Mouse (Mus musculus): ENCODE results near the gene Syp.

DNA sequence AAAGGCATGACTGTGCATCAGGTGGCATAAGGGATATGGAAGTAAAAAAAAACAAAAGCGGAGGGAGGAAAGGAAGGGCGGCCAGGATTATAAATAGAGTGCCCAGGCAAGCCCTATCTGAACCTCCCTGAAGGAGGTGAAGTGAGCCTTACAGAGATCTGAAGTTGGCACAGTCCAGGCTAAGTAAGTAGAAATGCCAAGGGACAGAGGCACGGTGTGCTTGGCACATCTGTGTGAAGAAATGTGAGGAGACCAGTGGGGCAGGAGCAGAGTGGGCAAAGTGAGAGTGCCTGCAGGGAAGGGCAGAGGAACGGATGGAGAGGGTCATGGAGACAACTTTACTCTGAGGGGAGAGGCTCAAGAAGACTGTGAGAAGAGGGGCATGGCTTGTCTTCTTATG, 22.8 kb downstream of the Syp start:
- TF ChIP-seq CTCF (IDR thresholded peaks at IDR 0.05; ENCODE audit: low read depth, low read length) (no peak), POLR2A (IDR thresholded peaks at IDR 0.05; ENCODE audit: borderline replicate concordance, low read depth, low read length) (no peak)

Measured in bone marrow macrophage, adult 2 months (primary cell).